Mouse (Mus musculus) neural tube, embryonic 14.5 days (tissue): ENCODE measurements at regions not wholly inside any gene's neighbourhood (a gene's known extent, or its start where the extent isn't known, plus 50 kb on each side); places are given as distances from the start of the nearest gene placed in this dataset.

Source experiments
- ATAC-seq: fragments of 200-750 bp; cut with Nextera tagmentation; 2 replicates; pipeline ENCODE4 v1.8.0; 2017; ENCODE audit warnings: low read depth, mild to moderate bottlenecking, moderate TSS enrichment, moderate library complexity
- H3K27ac ChIP-seq: fragments of 300-500 bp; sonication (generic); 2 replicates; pipeline ENCODE4 v1.5.1; 2014; ENCODE audit warnings: low read depth, mild to moderate bottlenecking, control low read depth, low read length, moderate library complexity, mixed read lengths
- H3K27me3 ChIP-seq: fragments of 300-500 bp; sonication (generic); 2 replicates; pipeline ENCODE4 v1.6.1; 2014; ENCODE audit warnings: low read length; ENCODE audit not compliant: control insufficient read depth, insufficient read depth
- H3K36me3 ChIP-seq: fragments of 300-500 bp; sonication (generic); 2 replicates; pipeline ENCODE4 v1.6.1; 2014; ENCODE audit warnings: low read length, mixed read lengths; ENCODE audit not compliant: control insufficient read depth, insufficient read depth
- H3K4me1 ChIP-seq: fragments of 300-500 bp; sonication (generic); 2 replicates; pipeline ENCODE4 v1.6.1; 2014; ENCODE audit warnings: low read length; ENCODE audit not compliant: control insufficient read depth, insufficient read depth
- H3K4me2 ChIP-seq: fragments of 300-500 bp; sonication (generic); 2 replicates; pipeline ENCODE4 v1.6.1; 2014; ENCODE audit warnings: mild to moderate bottlenecking, low read depth, low read length, control low read depth
- H3K4me3 ChIP-seq: fragments of 300-500 bp; sonication (generic); 2 replicates; pipeline ENCODE4 v1.5.1; 2014; ENCODE audit warnings: low read depth, low read length, control low read depth, mixed read lengths
- H3K9ac ChIP-seq: fragments of 300-500 bp; sonication (generic); replicated peaks from 2 replicates; pipeline ENCODE4 v1.6.1; 2014; ENCODE audit warnings: low read depth, mild to moderate bottlenecking, control low read depth, low read length, mixed read lengths
- H3K9me3 ChIP-seq: fragments of 300-500 bp; sonication (generic); 2 replicates; pipeline ENCODE4 v1.6.1; 2016; ENCODE audit warnings: low read length; ENCODE audit not compliant: control insufficient read depth
- WGBS: fragments of 180-500 bp; shearing (Covaris S2); extraction: QIAGEN DNeasy Blood & Tissue Kit; methylation state at CpG from one replicate; pipeline ENCODE4 v1.1.7; 2014; 5-methylcytosine and 5-hydroxymethylcytosine counted together

- Histone ChIP-seq H3K36me3 (no peaks in the 10 kb centered on the region), H3K27me3 (no peaks in the 10 kb centered on the region), H3K4me1 (no peaks in the 10 kb centered on the region), H3K9me3 (no peaks in the 10 kb centered on the region), H3K4me2 (no peak overlapping the region), H3K9ac (no peak overlapping the region), H3K27ac (no peak overlapping the region), H3K4me3 (no peak overlapping the region)
- 73% methylated on average over 2 of the region's 2 CpGs for WGBS
- no peak for ATAC-seq
These were observed 104.0 kb upstream of the Mdga2 start for GRCm38 (mm10) chr12:67326326-67326725.

- ATAC-seq = no peak
- Histone ChIP-seq H3K4me3 (no peak overlapping the region), H3K27ac (no peak overlapping the region), H3K9ac (no peak overlapping the region), H3K4me2 (no peak overlapping the region), H3K36me3 (no peaks in the 10 kb centered on the region), H3K9me3 (no peaks in the 10 kb centered on the region), H3K27me3 (no peaks in the 10 kb centered on the region), H3K4me1 (no peaks in the 10 kb centered on the region)
- WGBS = 32% methylated on average over 1 of the region's 1 CpGs
These were observed 103.5 kb upstream of the Mdga2 start for GRCm38 (mm10) chr12:67325799-67326198.

GRCm38 (mm10) chr12:67325335-67325734 is 103.0 kb upstream of the Mdga2 start:
- no peaks in the 10 kb centered on the region for H3K27me3 ChIP-seq
- H3K4me2 ChIP-seq = no peak overlapping the region
- no peak overlapping the region for H3K27ac ChIP-seq
- ATAC-seq = no peak
- no peaks in the 10 kb centered on the region for H3K9me3 ChIP-seq
- no peaks in the 10 kb centered on the region for H3K36me3 ChIP-seq
- no peak overlapping the region for H3K9ac ChIP-seq
- H3K4me3 ChIP-seq = no peak overlapping the region
- no peaks in the 10 kb centered on the region for H3K4me1 ChIP-seq
- 74% methylated on average over 4 of the region's 4 CpGs for WGBS

GRCm38 (mm10) chr12:67318687-67319086 is 96.3 kb upstream of the Mdga2 start:
- Histone ChIP-seq H3K4me3 (no peak overlapping the region), H3K4me1 (no peaks in the 10 kb centered on the region), H3K36me3 (no peaks in the 10 kb centered on the region), H3K9me3 (no peaks in the 10 kb centered on the region), H3K4me2 (no peak overlapping the region), H3K27me3 (no peaks in the 10 kb centered on the region), H3K9ac (no peak overlapping the region), H3K27ac (no peak overlapping the region)
- WGBS = 88% methylated on average over 2 of the region's 2 CpGs
- no peak for ATAC-seq

- no peaks in the 10 kb centered on the region for H3K27me3 ChIP-seq
- H3K4me3 ChIP-seq = no peak overlapping the region
- 93% methylated on average over 1 of the region's 1 CpGs for WGBS
- H3K36me3 ChIP-seq = no peaks in the 10 kb centered on the region
- no peak overlapping the region for H3K9ac ChIP-seq
- H3K4me2 ChIP-seq = no peak overlapping the region
- H3K27ac ChIP-seq = no peak overlapping the region
- no peak for ATAC-seq
- no peaks in the 10 kb centered on the region for H3K9me3 ChIP-seq
- no peaks in the 10 kb centered on the region for H3K4me1 ChIP-seq
These were observed 77.9 kb upstream of the Mdga2 start for GRCm38 (mm10) chr12:67300245-67300644.

- no peak for ATAC-seq
- 72% methylated on average over 2 of the region's 2 CpGs for WGBS
- H3K4me1 ChIP-seq = no peaks in the 10 kb centered on the region
These were observed 67.7 kb upstream of the Mdga2 start for GRCm38 (mm10) chr12:67290054-67290453.

GRCm38 (mm10) chr12:67272863-67273262 is 50.5 kb upstream of the Mdga2 start:
- Histone ChIP-seq H3K9me3 (no peaks in the 10 kb centered on the region), H3K4me1 (no peaks in the 10 kb centered on the region), H3K4me2 (no peak overlapping the region), H3K27ac (no peak overlapping the region), H3K4me3 (no peak overlapping the region), H3K9ac (no peak overlapping the region), H3K27me3 (no peaks in the 10 kb centered on the region), H3K36me3 (no peaks in the 10 kb centered on the region)
- no peak for ATAC-seq

More at GRCm38 (mm10) chr12:67290054-67290453, 67.7 kb upstream of the Mdga2 start:
- H3K9me3 ChIP-seq = no peaks in the 10 kb centered on the region
- no peaks in the 10 kb centered on the region for H3K36me3 ChIP-seq
- no peaks in the 10 kb centered on the region for H3K27me3 ChIP-seq
- no peak overlapping the region for H3K27ac ChIP-seq
- H3K9ac ChIP-seq = no peak overlapping the region
- no peak overlapping the region for H3K4me2 ChIP-seq
- no peak overlapping the region for H3K4me3 ChIP-seq

- H3K9ac ChIP-seq = no peak overlapping the region
- H3K4me3 ChIP-seq = no peak overlapping the region
- WGBS = 100% methylated on average over 1 of the region's 1 CpGs
- H3K4me1 ChIP-seq = no peaks in the 10 kb centered on the region
- ATAC-seq = no peak
- H3K4me2 ChIP-seq = no peak overlapping the region
- H3K27ac ChIP-seq = no peak overlapping the region
- no peaks in the 10 kb centered on the region for H3K9me3 ChIP-seq
- H3K27me3 ChIP-seq = no peaks in the 10 kb centered on the region
- H3K36me3 ChIP-seq = no peaks in the 10 kb centered on the region
These were observed 50.0 kb upstream of the Mdga2 start for GRCm38 (mm10) chr12:67272329-67272728.
